Mouse (Mus musculus) liver, embryonic 14.5 days (tissue): ENCODE data around the gene Tefm. TPM values are rescaled to one million over a fixed set of nuclear protein-coding genes. Genes with fewer than 3 reads are reported as not detected.
A peak's percentile ranks its signal among the peaks of the same experiment; 100 is the strongest.

Experiments
- ATAC-seq: fragments of 200-750 bp; cut with Nextera tagmentation; 2 replicates; pipeline ENCODE4 v1.8.0; 2017; ENCODE audit warnings: moderate number of reproducible peaks, mild to moderate bottlenecking, moderate library complexity; ENCODE audit not compliant: insufficient read depth
- DNase-seq, 3 experiments: peaks; one replicate each; pipeline ENCODE4 v3.0.0-alpha.2; 2012 to 2013; ENCODE audit warnings: low read depth in 3 of 3, low spot score in 3 of 3
- H3K27ac ChIP-seq: fragments of 300-500 bp; sonication (generic); 2 replicates; pipeline ENCODE4 v1.5.1; 2014; ENCODE audit warnings: moderate library complexity, mild to moderate bottlenecking, control low read depth, inconsistent platforms
- H3K27me3 ChIP-seq: fragments of 300-500 bp; sonication (generic); 2 replicates; pipeline ENCODE4 v1.6.1; 2014; ENCODE audit warnings: mild to moderate bottlenecking, low read length, moderate library complexity; ENCODE audit not compliant: control insufficient read depth, insufficient read depth
- H3K36me3 ChIP-seq: fragments of 300-500 bp; sonication (generic); replicated peaks from 2 replicates; pipeline ENCODE4 v1.6.1; 2014; ENCODE audit warnings: low read depth; ENCODE audit not compliant: control insufficient read depth, insufficient read depth
- H3K4me1 ChIP-seq, 2 experiments: fragments of 200-500 bp in 1 of 2; fragments of 300-500 bp in 1 of 2; sonication (generic) in 1 of 2; replicated peaks; 2 replicates each; pipeline ENCODE4 v1.6.1; 2012 to 2014; ENCODE audit warnings: antibody characterized with exemption in 1 of 2, inconsistent platforms in 1 of 2, low read length in 1 of 2; ENCODE audit not compliant: control insufficient read depth in 2 of 2, insufficient read depth in 2 of 2
- H3K4me2 ChIP-seq: fragments of 300-500 bp; sonication (generic); 2 replicates; pipeline ENCODE4 v1.6.1; 2014; ENCODE audit warnings: low read depth, mild to moderate bottlenecking, control low read depth, moderate library complexity
- H3K4me3 ChIP-seq, 2 experiments: fragments of 200-500 bp in 1 of 2; fragments of 300-500 bp in 1 of 2; sonication (generic) in 1 of 2; 2 replicates each; pipeline ENCODE4 v1.5.1; 2012 to 2014; ENCODE audit warnings: low read depth in 2 of 2, low read length in 2 of 2, mild to moderate bottlenecking in 2 of 2, control low read depth in 1 of 2, inconsistent platforms in 1 of 2, moderate library complexity in 1 of 2; ENCODE audit not compliant: insufficient read depth in 1 of 2
- H3K9ac ChIP-seq: fragments of 300-500 bp; sonication (generic); replicated peaks from 2 replicates; pipeline ENCODE4 v1.6.1; 2014; ENCODE audit warnings: mild to moderate bottlenecking, control low read depth, moderate library complexity
- H3K9me3 ChIP-seq: fragments of 300-500 bp; sonication (generic); 2 replicates; pipeline ENCODE4 v1.6.1; 2016; ENCODE audit warnings: low read length, mixed read lengths; ENCODE audit not compliant: control insufficient read depth
- CTCF ChIP-seq: IDR thresholded peaks from 2 replicates; pipeline ENCODE4 v1.5.1; 2016; ENCODE audit warnings: antibody characterized with exemption, low read depth, control low read depth
- EP300 ChIP-seq: IDR thresholded peaks from 2 replicates; pipeline ENCODE4 v1.6.1; 2016; ENCODE audit warnings: antibody characterized with exemption, low read depth
- WGBS: fragments of 180-500 bp; shearing (Covaris S2); extraction: QIAGEN DNeasy Blood & Tissue Kit; methylation state at CpG from one replicate; pipeline ENCODE4 v1.1.7; 2014; ENCODE audit not compliant: insufficient replicate concordance; 5-methylcytosine and 5-hydroxymethylcytosine counted together
- polyA plus RNA-seq, 2 experiments: library from polyadenylated mRNA; depleted of rRNA in 1 of 2; stranded (reverse) in 1 of 2; unstranded in 1 of 2; fragments of >200 nt; fragmentation: Nextera tagmentation in 1 of 2; extraction: Ambion mirVana in 1 of 2; gene quantifications; 2 replicates each; pipeline versions ENCODE4 v1.2.1 to v1.2.3; 2012 to 2014

Tefm gene
- polyA plus RNA-seq, 2 experiments = 7.5 to 12.5 TPM

GRCm38 (mm10) chr11:80156841-80157240, 14.9 kb upstream of the Tefm start:
- WGBS = 62% methylated on average over 4 of the region's 4 CpGs
- H3K9me3 ChIP-seq = no peaks in the 10 kb centered on the region
- ATAC-seq = no peak
- H3K27me3 ChIP-seq = peaks cover 12% of the 10 kb centered on the region
- no peaks in the 10 kb centered on the region for H3K36me3 ChIP-seq
- H3K9ac ChIP-seq = no peak overlapping the region
- H3K4me1 ChIP-seq = peaks cover 4 to 5% of the 10 kb centered on the region in 2 experiments; a peak in 1 of 4 replicates
- DNase-seq = no peak
- TF ChIP-seq CTCF (no peak), EP300 (no peak)
- H3K4me2 ChIP-seq = no peak overlapping the region
- H3K4me3 ChIP-seq = no peak overlapping the region
- no peak overlapping the region for H3K27ac ChIP-seq

GRCm38 (mm10) chr11:80155961-80156360, 14.0 kb upstream of the Tefm start:
- no peak overlapping the region for H3K9ac ChIP-seq

GRCm38 (mm10) chr11:80155541-80155940, 13.6 kb upstream of the Tefm start:
- DNase-seq (no peak), ATAC-seq (no peak)
- Histone ChIP-seq H3K9ac (no peak overlapping the region), H3K4me1 (peaks cover 4 to 5% of the 10 kb centered on the region in 2 experiments; a peak in 1 of 4 replicates), H3K36me3 (no peaks in the 10 kb centered on the region), H3K4me3 (no peak overlapping the region), H3K27ac (no peak overlapping the region), H3K27me3 (peaks cover 12% of the 10 kb centered on the region), H3K4me2 (no peak overlapping the region), H3K9me3 (no peaks in the 10 kb centered on the region)
- 61% methylated on average over 8 of the region's 8 CpGs for WGBS
- TF ChIP-seq CTCF (no peak), EP300 (no peak)

More at GRCm38 (mm10) chr11:80155961-80156360, 14.0 kb upstream of the Tefm start:
- no peaks in the 10 kb centered on the region for H3K36me3 ChIP-seq
- 69% methylated on average over 4 of the region's 4 CpGs for WGBS
- H3K27me3 ChIP-seq = peaks cover 12% of the 10 kb centered on the region
- H3K4me3 ChIP-seq = no peak overlapping the region
- TF ChIP-seq EP300 (no peak), CTCF (no peak)
- ATAC-seq = no peak
- H3K27ac ChIP-seq = no peak overlapping the region
- no peak overlapping the region for H3K4me2 ChIP-seq
- H3K9me3 ChIP-seq = no peaks in the 10 kb centered on the region
- peaks cover 4 to 5% of the 10 kb centered on the region in 2 experiments; a peak in 1 of 4 replicates for H3K4me1 ChIP-seq
- no peak for DNase-seq

GRCm38 (mm10) chr11:80154501-80154900, 12.5 kb upstream of the Tefm start:
- ATAC-seq = no peak
- no peak overlapping the region for H3K27ac ChIP-seq

GRCm38 (mm10) chr11:80153857-80154495, 12.0 kb upstream of the Tefm start, which contains the start of gene Adap2:
TSS of gene Adap2 (plus strand) at chr11:80154105.
- no peaks in the 10 kb centered on the region for H3K36me3 ChIP-seq
- ATAC-seq (peak; percentile 91), DNase-seq (peak; percentile 65 to 72 (median 68))
- H3K4me1 ChIP-seq = peaks cover 4 to 5% of the 10 kb centered on the region in 2 experiments; a peak in 1 of 4 replicates
- H3K4me3 ChIP-seq = peak within 1 kb of the TSS; percentile 49 to 63
- H3K27me3 ChIP-seq = peaks cover 12% of the 10 kb centered on the region
- TF ChIP-seq EP300 (no peak), CTCF (no peak)
- H3K27ac ChIP-seq = no peak within 1 kb of the TSS
- H3K9ac ChIP-seq = peak within 1 kb of the TSS; percentile 51
- no peaks in the 10 kb centered on the region for H3K9me3 ChIP-seq
- H3K4me2 ChIP-seq = peak within 1 kb of the TSS; percentile 75
- WGBS = 2% methylated on average over 46 of the region's 47 CpGs

More at GRCm38 (mm10) chr11:80154501-80154900, 12.5 kb upstream of the Tefm start:
- no peaks in the 10 kb centered on the region for H3K36me3 ChIP-seq
- no peak for TF ChIP-seq CTCF
- TF ChIP-seq EP300 = no peak
- H3K4me2 ChIP-seq = peak overlapping the region; percentile 75
- peaks cover 12% of the 10 kb centered on the region for H3K27me3 ChIP-seq
- DNase-seq = no peak
- peak overlapping the region; percentile 51 for H3K9ac ChIP-seq
- H3K4me1 ChIP-seq = peaks cover 4 to 5% of the 10 kb centered on the region in 2 experiments; a peak in 1 of 4 replicates
- H3K4me3 ChIP-seq = peak overlapping the region; percentile 49 to 63
- 31% methylated on average over 25 of the region's 25 CpGs for WGBS
- H3K9me3 ChIP-seq = no peaks in the 10 kb centered on the region
